26 mouse cellular contexts compared by ENCODE assay signal in genomic region chr15:79790111-79790510, GRCm38 (mm10). TPM values are rescaled to one million over a fixed set of nuclear protein-coding genes. Genes with fewer than 3 reads are reported as not detected.
A peak's percentile ranks its signal among the peaks of the same experiment; 100 is the strongest.
DNase-seq lines count a peak whose midpoint lies in the region; ATAC-seq and TF ChIP-seq lines count a peak whose summit lies in the region.
"Had no signal": no experiment of that assay in that cellular context is flagged by ENCODE, and none has a peak within 500 bp of the region (broad histone marks: within the 10 kb centered on the region; RNA-seq: fewer than 3 reads in every experiment).

No protein-coding gene starts in this region.

- no peaks in the 10 kb centered on the region for H3K36me3 ChIP-seq in E14TG2a.4 (ENCODE audit: insufficient read depth, low read length)
- H3K36me3 ChIP-seq: forebrain, embryonic 10.5 days; heart, embryonic 12.5 days; heart, embryonic 15.5 days; hindbrain, embryonic 10.5 days; intestine, embryonic 15.5 days had no signal

- H3K4me3 ChIP-seq in layer of hippocampus, adult 2 months: no peak overlapping the region
- H3K4me3 ChIP-seq in E14TG2a.4 (replicated peaks; ENCODE audit: low read length): 0 out of 2 replicates have a peak overlapping the region, but pooled peaks have one; percentile 39
- H3K4me3 ChIP-seq: forebrain, embryonic 10.5 days; forebrain, embryonic 13.5 days; heart, embryonic 12.5 days; heart, embryonic 15.5 days; hindbrain, embryonic 10.5 days; hindbrain, embryonic 13.5 days; intestine, embryonic 15.5 days had no signal

- H3K27ac ChIP-seq in layer of hippocampus, adult 2 months: peak overlapping the region; percentile 6; the same call in 1 of the 2 replicates
- H3K27ac ChIP-seq: forebrain, embryonic 10.5 days; forebrain, embryonic 13.5 days; heart, embryonic 15.5 days; hindbrain, embryonic 10.5 days; hindbrain, embryonic 13.5 days; intestine, embryonic 15.5 days had no signal

- no peak for TF ChIP-seq CTCF in layer of hippocampus, adult 2 months (conservative IDR thresholded peaks at IDR 0.05)
- TF ChIP-seq CTCF in E14TG2a.4 (conservative IDR thresholded peaks at IDR 0.05; ENCODE audit: low read length): no peak

- ATAC-seq in cerebellum, adult (ENCODE audit: insufficient number of reproducible peaks, low FRiP score, low TSS enrichment): no peak
- no peak for ATAC-seq in CD4-positive, CD25-positive, alpha-beta regulatory T cell, adult 4 months
- ATAC-seq: forebrain, embryonic 13.5 days; forebrain, embryonic 16.5 days; hindbrain, embryonic 16.5 days; intestine, embryonic 15.5 days had no signal

- peaks cover 48% of the 10 kb centered on the region for H3K4me1 ChIP-seq in E14TG2a.4 (replicated peaks; ENCODE audit: low read depth, low read length)
- H3K4me1 ChIP-seq: forebrain, embryonic 13.5 days; heart, embryonic 12.5 days; heart, embryonic 15.5 days; intestine, embryonic 15.5 days had no signal

- no peaks in the 10 kb centered on the region for H3K9me3 ChIP-seq in E14TG2a.4 (ENCODE audit: low read length)
- H3K9me3 ChIP-seq: forebrain, embryonic 10.5 days; forebrain, embryonic 13.5 days; heart, embryonic 12.5 days; heart, embryonic 15.5 days; hindbrain, embryonic 10.5 days; hindbrain, embryonic 13.5 days; intestine, embryonic 15.5 days had no signal

- H3K27me3 ChIP-seq in E14TG2a.4 (ENCODE audit: insufficient read depth, low read length): peaks cover 49% of the 10 kb centered on the region

- DNase-seq in cerebellum, adult 11 months: peak; percentile 56
- no peak for DNase-seq in layer of hippocampus, adult 2 months (ENCODE audit: low spot score in 2 of 2)
- DNase-seq in layer of hippocampus, postnatal 25 days (ENCODE audit: extremely low spot score in 1 of 2, low spot score in 1 of 2): no peak
- peak; percentile 47 to 48 for DNase-seq in cerebellum, postnatal 10 days
- no peak for DNase-seq in urinary bladder, postnatal 36 days (ENCODE audit: low spot score in 2 of 2)
- DNase-seq: adrenal gland, adult 2 months; adrenal gland, postnatal 14 days; gastrocnemius, postnatal 10 days; heart, adult 11 months; heart, postnatal 10 days; heart, postnatal 36 days; kidney, adult 11 months had no signal

RNA-seq across cellular contexts. Expression of gene Dnal4, which starts 12.5 kb away (rescaled TPM):
- total RNA-seq in layer of hippocampus, adult 2 months (2021): 10 to 100 TPM; 55.5 to 64.8 TPM
- 10 to 100 TPM; 53.0 to 59.4 TPM for total RNA-seq in layer of hippocampus, postnatal 25 days (2021)
- 10 to 100 TPM in 1 of 2 experiments, 1 to 10 TPM in 1; 6.9 to 10.4 TPM for polyA plus RNA-seq in CD4-positive, CD25-positive, alpha-beta regulatory T cell, adult 4 months (2017; shearing (Covaris generic))

RNA-seq across cellular contexts. Expression of gene Nptxr, which starts 14.5 kb away (rescaled TPM):
- 100 to 1,000 TPM; 756 to 804 TPM for total RNA-seq in layer of hippocampus, adult 2 months (2021)
- 100 to 1,000 TPM; 773 to 802 TPM for total RNA-seq in layer of hippocampus, postnatal 25 days (2021)
- polyA plus RNA-seq in CD4-positive, CD25-positive, alpha-beta regulatory T cell, adult 4 months (2017; shearing (Covaris generic)): under 1 TPM in 1 of 2 experiments, not detected in 1; 0.42 TPM

RNA-seq across cellular contexts. Expression of gene Npcd, which starts 43.9 kb away (rescaled TPM):
- 10 to 100 TPM; 11.9 to 22.4 TPM for total RNA-seq in layer of hippocampus, adult 2 months (2021)
- 10 to 100 TPM; 16.8 to 30.2 TPM for total RNA-seq in layer of hippocampus, postnatal 25 days (2021)
- not detected for polyA plus RNA-seq in CD4-positive, CD25-positive, alpha-beta regulatory T cell, adult 4 months (2017; shearing (Covaris generic))
- total RNA-seq: MEL had no signal
- polyA plus RNA-seq: embryonic facial prominence, embryonic 14.5 days; forebrain, embryonic 10.5 days; forebrain, embryonic 13.5 days; forebrain, embryonic 16.5 days; heart, embryonic 12.5 days; heart, embryonic 15.5 days had no signal

RNA-seq across cellular contexts. Expression of gene Cbx6, which starts 44.4 kb away (rescaled TPM):
- total RNA-seq in layer of hippocampus, adult 2 months (2021): 100 to 1,000 TPM; 336 to 347 TPM
- 100 to 1,000 TPM; 397 to 421 TPM for total RNA-seq in layer of hippocampus, postnatal 25 days (2021)
- polyA plus RNA-seq in CD4-positive, CD25-positive, alpha-beta regulatory T cell, adult 4 months (2017; shearing (Covaris generic)): 10 to 100 TPM in 1 of 2 experiments, 1 to 10 TPM in 1; 9.2 to 14.5 TPM

RNA-seq across cellular contexts. Expression of gene Sun2, which starts 47.8 kb away (rescaled TPM):
- 10 to 100 TPM; 29.2 to 34.8 TPM for total RNA-seq in layer of hippocampus, adult 2 months (2021)
- 10 to 100 TPM; 23.5 to 23.7 TPM for total RNA-seq in layer of hippocampus, postnatal 25 days (2021)
- 10 to 100 TPM; 12.8 to 20.2 TPM for polyA plus RNA-seq in CD4-positive, CD25-positive, alpha-beta regulatory T cell, adult 4 months (2017; shearing (Covaris generic))

Comparison
In these comparisons a context has a peak if more than half of its experiments do, and no peak if none do; other contexts are left out.
1. DNase-seq: peak in cerebellum, adult 11 months (single experiment) and cerebellum, postnatal 10 days (2 of 2); none in layer of hippocampus, adult 2 months (0 of 2), layer of hippocampus, postnatal 25 days (0 of 2) and urinary bladder, postnatal 36 days (0 of 2).